Mouse (Mus musculus): ENCODE measurements around the gene Vmn1r88. TPM values are rescaled to one million over a fixed set of nuclear protein-coding genes. Genes with fewer than 3 reads are reported as not detected.

Gene Vmn1r88
- polyA plus RNA-seq (2012) = 0.01 TPM in 2 replicates

GRCm38 (mm10) chr7:13159268-13159667 is at the start of gene Vmn1r88:
Gene Vmn1r88 (plus strand): TSS chr7:13159568.

GRCm38 (mm10) chr7:13119817-13120216 is 39.6 kb upstream of the Vmn1r88 start, which contains the start of gene Vmn1r86:
Gene Vmn1r86 (minus strand): TSS chr7:13119917.

GRCm38 (mm10) chr7:13140057-13140456 is 19.3 kb upstream of the Vmn1r88 start, which contains the start of gene Vmn1r87:
Gene Vmn1r87 (minus strand): TSS chr7:13140157.

GRCm38 (mm10) chr7:13212720-13213119 is 53.4 kb downstream of the Vmn1r88 start, which contains the start of gene Vmn1r89:
Gene Vmn1r89 (plus strand): TSS chr7:13213020.

Other genes with a start within 250 kb of the Vmn1r88 start
- 3,057 and 3,219 TPM in 2 replicates for gene Rps5, start 237.3 kb upstream of the Vmn1r88 start, polyA plus RNA-seq (2012)
- 2.0 and 2.5 TPM in 2 replicates for gene Rnf225, start 232.2 kb upstream of the Vmn1r88 start, polyA plus RNA-seq (2012)
- gene Zfp324, start 193.7 kb upstream of the Vmn1r88 start, polyA plus RNA-seq (2012) = 3.0 and 3.8 TPM in 2 replicates
- gene Zfp446, start 181.7 kb upstream of the Vmn1r88 start, polyA plus RNA-seq (2012) = 4.6 and 4.9 TPM in 2 replicates
- not detected in 2 replicates for gene Slc27a5, start 161.4 kb upstream of the Vmn1r88 start, polyA plus RNA-seq (2012)
- 371 and 417 TPM in 2 replicates for gene Trim28, start 160.5 kb upstream of the Vmn1r88 start, polyA plus RNA-seq (2012)
- 75.2 and 96.9 TPM in 2 replicates for gene Zbtb45, start 149.5 kb upstream of the Vmn1r88 start, polyA plus RNA-seq (2012)
- gene Chmp2a, start 124.8 kb upstream of the Vmn1r88 start, polyA plus RNA-seq (2012) = 222 and 231 TPM in 2 replicates
- gene Ube2m, start 121.3 kb upstream of the Vmn1r88 start, polyA plus RNA-seq (2012) = 259 and 281 TPM in 2 replicates
- 1.3 and 1.6 TPM in 2 replicates for gene Mzf1, start 104.8 kb upstream of the Vmn1r88 start, polyA plus RNA-seq (2012)
- 0.01 TPM in 1 of 2 replicates, not detected in the other for gene Vmn1r85, start 64.4 kb upstream of the Vmn1r88 start, polyA plus RNA-seq (2012)
- gene Vmn1r86, start 39.7 kb upstream of the Vmn1r88 start, polyA plus RNA-seq (2012) = not detected in 2 replicates
- gene Vmn1r87, start 19.4 kb upstream of the Vmn1r88 start, polyA plus RNA-seq (2012) = 0.02 TPM in 1 of 2 replicates, not detected in the other
- not detected in 2 replicates for gene Vmn1r89, start 53.5 kb downstream of the Vmn1r88 start, polyA plus RNA-seq (2012)
- gene Lig1, start 117.7 kb downstream of the Vmn1r88 start, polyA plus RNA-seq (2012) = 63.9 and 82.8 TPM in 2 replicates
- 1.2 and 1.8 TPM in 2 replicates for gene Zswim9, start 119.2 kb downstream of the Vmn1r88 start, polyA plus RNA-seq (2012)
- gene Pla2g4c, start 165.1 kb downstream of the Vmn1r88 start, polyA plus RNA-seq (2012) = 0.06 and 0.13 TPM in 2 replicates
- gene Cabp5, start 238.6 kb downstream of the Vmn1r88 start, polyA plus RNA-seq (2012) = not detected in 2 replicates